Mouse (Mus musculus) lung, adult 2 months (tissue): ENCODE results near the gene Phf2. TPM values are rescaled to one million over a fixed set of nuclear protein-coding genes. Genes with fewer than 3 reads are reported as not detected.

ENCODE experiments used
- DNase-seq: peaks from one replicate; pipeline ENCODE4 v3.0.0; 2022
- H3K4me1 ChIP-seq: fragments of 200-500 bp; 2 replicates; pipeline ENCODE4 v1.6.1; 2011; ENCODE audit warnings: low read length; ENCODE audit not compliant: control insufficient read depth, insufficient read depth
- H3K4me3 ChIP-seq: fragments of 200-500 bp; replicated peaks from 2 replicates; pipeline ENCODE3; 2011; ENCODE audit warnings: low read depth, mild to moderate bottlenecking, control low read depth, low read length; ENCODE audit errors: extremely low read depth
- CTCF ChIP-seq: fragments of 200-500 bp; IDR thresholded peaks from 2 replicates; pipeline ENCODE4 v1.5.1; 2011; ENCODE audit warnings: mild to moderate bottlenecking, low read length, control low read depth; ENCODE audit not compliant: insufficient read depth
- POLR2A ChIP-seq: fragments of 200-500 bp; IDR thresholded peaks from 2 replicates; pipeline ENCODE4 v1.6.1; 2011; ENCODE audit warnings: low read depth, mild to moderate bottlenecking, control low read depth, low read length, borderline replicate concordance; ENCODE audit errors: extremely low read depth
- WGBS: fragments of 180-500 bp; shearing (Covaris S2); methylation state at CpG from one replicate; pipeline ENCODE4 v1.1.7; 2018; 5-methylcytosine and 5-hydroxymethylcytosine counted together
- polyA plus RNA-seq: library from polyadenylated mRNA; depleted of rRNA; stranded (reverse); fragments of >200 nt; gene quantifications from 2 replicates; pipeline ENCODE4 v1.2.3, GENCODE M21; 2012; rRNA removed

Phf2 gene
- 24.0 and 25.9 TPM in 2 replicates for polyA plus RNA-seq

- H3K4me3 ChIP-seq: peak within 1 kb of the TSS; percentile 87
- WGBS: 5% methylated on average over 114 of the region's 117 CpGs
- TF ChIP-seq CTCF: no peak
- no peak for TF ChIP-seq POLR2A
- H3K4me1 ChIP-seq: peaks cover 14% of the 10 kb centered on the region
- DNase-seq: peak; percentile 65
Observed at GRCm38 (mm10) chr13:48870771-48871731, at the start of gene Phf2. Gene Phf2 (minus strand): TSS chr13:48871119.

- H3K4me3 ChIP-seq: no peak overlapping the region
- TF ChIP-seq POLR2A: no peak
- no peak for TF ChIP-seq CTCF
- DNase-seq: no peak
- WGBS: 66% methylated on average over 7 of the region's 7 CpGs
- H3K4me1 ChIP-seq: peaks cover 4% of the 10 kb centered on the region; the same call in 1 of the 2 replicates
Observed at GRCm38 (mm10) chr13:48919756-48920415, 49.0 kb upstream of the Phf2 start.

GRCm38 (mm10) chr13:48917113-48917599, 46.2 kb upstream of the Phf2 start:
- no peak for DNase-seq
- peaks cover 3% of the 10 kb centered on the region; the same call in 1 of the 2 replicates for H3K4me1 ChIP-seq
- H3K4me3 ChIP-seq: no peak overlapping the region
- TF ChIP-seq CTCF: no peak
- WGBS: 97% methylated on average over 3 of the region's 3 CpGs

GRCm38 (mm10) chr13:48913680-48914079, 42.8 kb upstream of the Phf2 start:
- no peaks in the 10 kb centered on the region; the same call in 1 of the 2 replicates for H3K4me1 ChIP-seq
- TF ChIP-seq CTCF (no peak), POLR2A (no peak)
- H3K4me3 ChIP-seq: no peak overlapping the region
- WGBS: 41% methylated on average over 1 of the region's 1 CpGs
- no peak for DNase-seq

- DNase-seq: no peak
- Histone ChIP-seq H3K4me1 (no peaks in the 10 kb centered on the region; the same call in 1 of the 2 replicates), H3K4me3 (no peak overlapping the region)
- WGBS: 80% methylated on average over 3 of the region's 3 CpGs
- TF ChIP-seq CTCF: no peak
- TF ChIP-seq POLR2A: no peak
Observed at GRCm38 (mm10) chr13:48913141-48913540, 42.2 kb upstream of the Phf2 start.

GRCm38 (mm10) chr13:48911426-48911825, 40.5 kb upstream of the Phf2 start:
- no peak for TF ChIP-seq POLR2A
- no peak for TF ChIP-seq CTCF
- Histone ChIP-seq H3K4me3 (no peak overlapping the region), H3K4me1 (no peaks in the 10 kb centered on the region; the same call in 1 of the 2 replicates)
- no peak for DNase-seq
- WGBS: 81% methylated on average over 7 of the region's 7 CpGs

- Histone ChIP-seq H3K4me1 (no peaks in the 10 kb centered on the region), H3K4me3 (no peak overlapping the region)
- no peak for DNase-seq
- TF ChIP-seq POLR2A: no peak
- TF ChIP-seq CTCF: no peak
- WGBS: 81% methylated on average over 2 of the region's 2 CpGs
Observed at GRCm38 (mm10) chr13:48905458-48905857, 34.5 kb upstream of the Phf2 start.

- no peak for TF ChIP-seq CTCF
- no peak for TF ChIP-seq POLR2A
- no peaks in the 10 kb centered on the region for H3K4me1 ChIP-seq
- WGBS: 72% methylated on average over 5 of the region's 5 CpGs
- no peak overlapping the region for H3K4me3 ChIP-seq
- no peak for DNase-seq
Observed at GRCm38 (mm10) chr13:48895376-48895775, 24.5 kb upstream of the Phf2 start.

GRCm38 (mm10) chr13:48890260-48890960, 19.5 kb upstream of the Phf2 start:
- DNase-seq: no peak
- no peaks in the 10 kb centered on the region for H3K4me1 ChIP-seq
- WGBS: 80% methylated on average over 4 of the region's 4 CpGs
- TF ChIP-seq POLR2A (no peak), CTCF (no peak)
- no peak overlapping the region for H3K4me3 ChIP-seq
